Mouse (Mus musculus): ENCODE data around the gene Ehbp1. TPM values are rescaled to one million over a fixed set of nuclear protein-coding genes. Genes with fewer than 3 reads are reported as not detected.

The Ehbp1 gene
- total RNA-seq, 4 experiments from 2014 or later = 14.3 to 17.9 (median 15.2) TPM

DNA sequence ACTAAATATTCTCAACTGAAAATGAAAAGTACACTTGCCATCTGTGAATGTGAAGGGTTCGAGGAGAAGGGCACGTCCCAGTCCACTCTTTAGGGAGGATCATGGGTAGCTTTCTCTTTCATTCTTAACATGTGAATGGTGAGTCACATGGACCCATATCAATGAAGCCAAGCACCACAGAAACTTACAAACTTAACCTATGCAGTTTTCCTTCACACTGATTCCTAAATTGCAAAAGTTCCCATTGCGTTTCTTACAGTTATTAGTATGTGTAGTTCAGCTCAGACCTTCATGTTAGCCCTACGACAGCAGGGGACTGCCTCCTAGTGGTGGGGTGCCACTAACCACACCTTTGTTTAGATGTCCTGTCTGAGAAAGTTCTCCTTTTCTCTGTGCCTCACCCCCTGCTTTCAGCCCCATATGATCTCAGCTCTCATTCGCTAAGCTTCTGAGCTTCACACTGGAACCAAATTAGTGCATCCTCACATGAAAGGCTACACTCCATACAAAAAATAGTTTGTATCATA lies 368.0 kb downstream of the Ehbp1 start:
- no peak for DNase-seq (ENCODE audit: low spot score in 2 of 2)

DNA sequence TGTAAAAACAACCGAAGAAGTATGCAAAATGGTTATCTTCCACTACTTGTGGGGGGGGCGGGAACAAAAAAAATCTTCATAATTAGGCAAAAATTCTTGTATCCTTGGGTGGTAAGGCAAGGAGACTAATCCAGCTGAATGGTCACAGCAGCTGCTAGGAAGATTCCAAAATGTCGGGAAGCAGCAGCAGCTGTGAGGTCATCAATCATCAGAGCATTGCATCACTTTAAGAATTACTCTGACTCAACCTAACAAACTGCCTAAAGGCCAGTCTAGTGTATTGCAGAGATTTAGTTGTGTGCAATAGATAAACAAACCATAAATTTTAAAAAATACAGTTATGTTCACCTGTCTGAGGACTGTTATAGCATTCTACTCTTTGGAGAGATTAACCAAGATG lies 368.5 kb downstream of the Ehbp1 start:
- DNase-seq (ENCODE audit: low spot score in 2 of 2) = no peak

DNA sequence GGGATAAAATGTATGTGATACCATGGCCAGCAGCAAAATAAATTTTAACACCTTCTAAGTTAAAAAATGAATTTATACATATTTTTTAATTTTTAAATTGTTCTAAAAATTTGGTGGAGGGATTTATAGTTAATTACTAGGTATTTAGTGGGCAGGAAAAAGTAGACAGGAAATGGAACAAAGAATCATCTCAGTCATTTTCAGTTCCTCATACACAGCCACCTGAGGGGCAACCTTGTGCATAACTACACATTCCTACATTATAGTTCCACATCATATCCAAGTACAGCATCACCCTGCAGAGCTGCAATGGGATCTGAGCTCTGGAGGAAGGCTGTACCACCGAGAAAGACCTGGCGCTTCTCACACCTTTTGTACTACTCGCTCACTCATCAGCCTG lies 373.2 kb downstream of the Ehbp1 start:
- DNase-seq (ENCODE audit: low spot score in 2 of 2) = no peak

Other genes with a start within 250 kb of the Ehbp1 start
- gene Tmem17, start 169.8 kb upstream of the Ehbp1 start, total RNA-seq (2022) = 1 to 10 TPM; 1.8 to 2.8 (median 2.2) TPM